Mouse (Mus musculus) intestine, embryonic 15.5 days (tissue): ENCODE measurements around the gene Ces1b. TPM values are rescaled to one million over a fixed set of nuclear protein-coding genes. Genes with fewer than 3 reads are reported as not detected.

Experiments
- ATAC-seq: fragments of 200-750 bp; cut with Nextera tagmentation; 2 replicates; pipeline ENCODE4 v1.8.0; 2017; ENCODE audit warnings: moderate TSS enrichment, moderate library complexity
- H3K27ac ChIP-seq: fragments of 300-500 bp; sonication (generic); 2 replicates; pipeline ENCODE4 v1.5.1; 2015; ENCODE audit warnings: mild to moderate bottlenecking, inconsistent platforms
- H3K27me3 ChIP-seq: fragments of 300-500 bp; sonication (generic); replicated peaks from 2 replicates; pipeline ENCODE4 v1.6.1; 2015; ENCODE audit warnings: inconsistent platforms
- H3K36me3 ChIP-seq: fragments of 300-500 bp; sonication (generic); 2 replicates; pipeline ENCODE4 v1.6.1; 2015; ENCODE audit warnings: inconsistent platforms
- H3K4me1 ChIP-seq: fragments of 300-500 bp; sonication (generic); replicated peaks from 2 replicates; pipeline ENCODE4 v1.6.1; 2015; ENCODE audit warnings: inconsistent platforms
- H3K4me2 ChIP-seq: fragments of 300-500 bp; sonication (generic); replicated peaks from 2 replicates; pipeline ENCODE4 v1.6.1; 2015; ENCODE audit warnings: mild to moderate bottlenecking, inconsistent platforms
- H3K4me3 ChIP-seq: fragments of 300-500 bp; sonication (generic); replicated peaks from 2 replicates; pipeline ENCODE4 v1.5.1; 2015; ENCODE audit warnings: inconsistent platforms
- H3K9ac ChIP-seq: fragments of 300-500 bp; sonication (generic); 2 replicates; pipeline ENCODE4 v1.6.1; 2015; ENCODE audit warnings: inconsistent platforms
- H3K9me3 ChIP-seq: fragments of 300-500 bp; sonication (generic); 2 replicates; pipeline ENCODE4 v1.6.1; 2016; ENCODE audit warnings: inconsistent platforms
- WGBS: fragments of 180-500 bp; shearing (Covaris S2); methylation state at CpG from one replicate; pipeline ENCODE4 v1.1.7; 2015; 5-methylcytosine and 5-hydroxymethylcytosine counted together
- polyA plus RNA-seq: library from polyadenylated mRNA; unstranded; fragments of >200 nt; fragmentation: Nextera tagmentation; extraction: Ambion mirVana; gene quantifications from 2 replicates; pipeline ENCODE4 v1.2.1, GENCODE M21; 2015

Ces1b gene
- polyA plus RNA-seq: 0.14 and 0.16 TPM in 2 replicates

GRCm38 (mm10) chr8:93079887-93080286, at the start of gene Ces1b:
Gene Ces1b, minus strand, starts transcription at chr8:93080017.
- 0 out of 2 replicates have a peak, but pooled peaks have one; percentile 25 for ATAC-seq

GRCm38 (mm10) chr8:93126476-93126875, 46.7 kb upstream of the Ces1b start:
- no peak overlapping the region for H3K27ac ChIP-seq
- H3K36me3 ChIP-seq: no peaks in the 10 kb centered on the region
- H3K4me3 ChIP-seq: no peak overlapping the region
- no peaks in the 10 kb centered on the region for H3K4me1 ChIP-seq
- no peak for ATAC-seq
- 63% methylated on average over 2 of the region's 2 CpGs for WGBS
- no peaks in the 10 kb centered on the region for H3K9me3 ChIP-seq
- no peak overlapping the region for H3K4me2 ChIP-seq
- no peak overlapping the region for H3K9ac ChIP-seq
- no peaks in the 10 kb centered on the region for H3K27me3 ChIP-seq

More at GRCm38 (mm10) chr8:93079887-93080286, at the start of gene Ces1b:
- WGBS: 56% methylated on average over 2 of the region's 2 CpGs
- H3K36me3 ChIP-seq: no peaks in the 10 kb centered on the region
- no peaks in the 10 kb centered on the region for H3K27me3 ChIP-seq
- no peak within 1 kb of the TSS for H3K4me2 ChIP-seq
- H3K4me1 ChIP-seq: no peaks in the 10 kb centered on the region
- no peak within 1 kb of the TSS for H3K27ac ChIP-seq
- H3K9me3 ChIP-seq: no peaks in the 10 kb centered on the region
- no peak within 1 kb of the TSS for H3K9ac ChIP-seq
- H3K4me3 ChIP-seq: no peak within 1 kb of the TSS

- Histone ChIP-seq H3K9ac (no peak overlapping the region), H3K4me3 (no peak overlapping the region), H3K9me3 (no peaks in the 10 kb centered on the region), H3K4me1 (no peaks in the 10 kb centered on the region), H3K4me2 (no peak overlapping the region), H3K27me3 (no peaks in the 10 kb centered on the region), H3K27ac (no peak overlapping the region), H3K36me3 (no peaks in the 10 kb centered on the region)
- 80% methylated on average over 1 of the region's 1 CpGs for WGBS
- ATAC-seq: no peak
Observed at GRCm38 (mm10) chr8:93122005-93122404, 42.2 kb upstream of the Ces1b start.

GRCm38 (mm10) chr8:93095376-93095775, 15.6 kb upstream of the Ces1b start:
- H3K27ac ChIP-seq: no peak overlapping the region
- no peak overlapping the region for H3K9ac ChIP-seq
- no peaks in the 10 kb centered on the region for H3K36me3 ChIP-seq
- H3K9me3 ChIP-seq: no peaks in the 10 kb centered on the region
- H3K4me3 ChIP-seq: no peak overlapping the region
- H3K27me3 ChIP-seq: no peaks in the 10 kb centered on the region
- no peak for ATAC-seq
- no peak overlapping the region for H3K4me2 ChIP-seq
- H3K4me1 ChIP-seq: no peaks in the 10 kb centered on the region

DNA sequence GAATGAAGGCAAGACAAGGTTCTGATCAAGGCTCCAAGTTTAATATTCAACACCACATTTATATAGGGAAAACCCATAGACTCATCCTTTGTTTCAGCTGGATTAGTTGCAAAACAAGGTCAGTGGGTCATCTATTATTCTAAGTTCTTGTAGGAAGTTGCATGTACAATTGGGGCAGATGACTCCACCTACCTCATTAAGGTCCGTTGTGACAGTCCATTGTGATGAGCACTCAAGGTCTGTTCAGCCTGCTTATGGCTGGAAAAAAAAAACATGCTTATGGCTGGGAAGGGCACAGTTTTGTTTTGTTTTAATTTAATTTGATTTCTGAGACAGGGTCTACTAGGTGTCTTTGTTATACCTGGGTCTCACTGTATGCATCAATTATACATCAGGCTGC, 11.5 kb upstream of the Ces1b start:
- Histone ChIP-seq H3K9ac (no peak overlapping the region), H3K27me3 (no peaks in the 10 kb centered on the region), H3K4me3 (no peak overlapping the region), H3K27ac (no peak overlapping the region), H3K4me1 (no peaks in the 10 kb centered on the region), H3K4me2 (no peak overlapping the region), H3K9me3 (no peaks in the 10 kb centered on the region), H3K36me3 (no peaks in the 10 kb centered on the region)
- ATAC-seq: no peak
- 53% methylated on average over 1 of the region's 1 CpGs for WGBS

- ATAC-seq: peak; percentile 67; the same call in 1 of the 2 replicates
- 6% methylated on average over 2 of the region's 2 CpGs for WGBS
Observed at GRCm38 (mm10) chr8:93088686-93089122, 8.9 kb upstream of the Ces1b start.

DNA sequence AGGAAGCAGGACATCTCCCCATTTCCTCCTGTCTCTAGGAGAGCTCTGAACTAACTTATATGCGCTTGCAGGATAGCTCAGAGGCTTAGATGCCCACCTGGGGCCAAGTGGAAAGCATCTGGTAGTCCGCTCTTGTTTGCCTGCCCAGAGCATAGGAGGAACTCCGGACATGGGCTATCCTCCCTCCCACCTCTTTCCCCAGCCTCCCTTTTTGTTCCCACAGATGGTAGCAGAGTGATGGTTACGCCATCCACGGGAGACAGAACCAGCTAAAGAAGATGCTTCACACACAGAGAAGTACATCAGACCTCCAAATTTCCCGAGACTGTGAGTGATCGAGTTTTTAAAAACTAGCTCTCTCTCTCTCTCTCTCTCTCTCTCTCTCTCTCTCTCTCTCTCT, 8.4 kb upstream of the Ces1b start:
- no peak overlapping the region for H3K4me3 ChIP-seq
- no peaks in the 10 kb centered on the region for H3K4me1 ChIP-seq
- peak overlapping the region; percentile 25 for H3K4me2 ChIP-seq
- no peaks in the 10 kb centered on the region for H3K27me3 ChIP-seq
- WGBS: 20% methylated on average over 7 of the region's 7 CpGs
- H3K9ac ChIP-seq: no peak overlapping the region
- H3K27ac ChIP-seq: no peak overlapping the region
- no peak for ATAC-seq
- no peaks in the 10 kb centered on the region for H3K9me3 ChIP-seq
- no peaks in the 10 kb centered on the region for H3K36me3 ChIP-seq

More at GRCm38 (mm10) chr8:93088686-93089122, 8.9 kb upstream of the Ces1b start:
- H3K9ac ChIP-seq: no peak overlapping the region
- no peaks in the 10 kb centered on the region for H3K9me3 ChIP-seq
- H3K4me1 ChIP-seq: no peaks in the 10 kb centered on the region
- H3K27ac ChIP-seq: no peak overlapping the region
- H3K4me3 ChIP-seq: no peak overlapping the region
- no peaks in the 10 kb centered on the region for H3K36me3 ChIP-seq
- no peak overlapping the region; the same call in 1 of the 2 replicates for H3K4me2 ChIP-seq
- H3K27me3 ChIP-seq: no peaks in the 10 kb centered on the region

GRCm38 (mm10) chr8:93075251-93075650, 4.6 kb downstream of the Ces1b start:
- no peak overlapping the region for H3K4me2 ChIP-seq
- H3K4me1 ChIP-seq: no peaks in the 10 kb centered on the region
- H3K27ac ChIP-seq: no peak overlapping the region
- H3K27me3 ChIP-seq: no peaks in the 10 kb centered on the region
- no peaks in the 10 kb centered on the region for H3K9me3 ChIP-seq
- WGBS: 90% methylated on average over 4 of the region's 4 CpGs
- no peaks in the 10 kb centered on the region for H3K36me3 ChIP-seq
- ATAC-seq: no peak
- no peak overlapping the region for H3K9ac ChIP-seq
- no peak overlapping the region for H3K4me3 ChIP-seq

- WGBS: 56% methylated on average over 3 of the region's 3 CpGs
- no peak overlapping the region for H3K9ac ChIP-seq
- H3K4me2 ChIP-seq: no peak overlapping the region
- H3K36me3 ChIP-seq: no peaks in the 10 kb centered on the region
- no peak overlapping the region for H3K4me3 ChIP-seq
- H3K9me3 ChIP-seq: no peaks in the 10 kb centered on the region
- H3K4me1 ChIP-seq: no peaks in the 10 kb centered on the region
- H3K27ac ChIP-seq: no peak overlapping the region
- ATAC-seq: no peak
- no peaks in the 10 kb centered on the region for H3K27me3 ChIP-seq
Observed at GRCm38 (mm10) chr8:93063416-93064117, 16.2 kb downstream of the Ces1b start.

DNA sequence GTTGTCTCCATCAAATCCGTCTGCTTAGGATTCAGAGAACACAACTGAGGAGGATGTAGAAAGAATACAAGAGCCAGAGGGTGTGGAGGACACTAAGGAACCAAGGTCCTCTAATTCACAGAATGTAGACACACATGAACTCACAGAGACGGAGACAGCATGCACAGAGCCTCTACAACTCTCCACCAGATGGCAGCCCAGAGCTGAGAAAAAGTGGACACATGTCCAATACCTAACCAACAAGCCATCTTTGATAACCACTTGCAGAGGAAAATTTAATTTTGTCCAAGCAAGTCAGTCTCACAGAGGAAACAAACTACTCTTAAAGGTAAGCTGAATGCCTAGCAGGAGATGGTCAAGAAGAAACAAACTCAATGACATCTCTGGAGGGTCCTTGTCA, 20.6 kb downstream of the Ces1b start:
- no peaks in the 10 kb centered on the region for H3K27me3 ChIP-seq
- ATAC-seq: no peak
- H3K36me3 ChIP-seq: no peaks in the 10 kb centered on the region
- 10% methylated on average over 2 of the region's 2 CpGs for WGBS
- no peaks in the 10 kb centered on the region for H3K9me3 ChIP-seq
- H3K4me2 ChIP-seq: no peak overlapping the region
- H3K27ac ChIP-seq: no peak overlapping the region
- H3K4me1 ChIP-seq: no peaks in the 10 kb centered on the region
- H3K4me3 ChIP-seq: no peak overlapping the region
- H3K9ac ChIP-seq: no peak overlapping the region

DNA sequence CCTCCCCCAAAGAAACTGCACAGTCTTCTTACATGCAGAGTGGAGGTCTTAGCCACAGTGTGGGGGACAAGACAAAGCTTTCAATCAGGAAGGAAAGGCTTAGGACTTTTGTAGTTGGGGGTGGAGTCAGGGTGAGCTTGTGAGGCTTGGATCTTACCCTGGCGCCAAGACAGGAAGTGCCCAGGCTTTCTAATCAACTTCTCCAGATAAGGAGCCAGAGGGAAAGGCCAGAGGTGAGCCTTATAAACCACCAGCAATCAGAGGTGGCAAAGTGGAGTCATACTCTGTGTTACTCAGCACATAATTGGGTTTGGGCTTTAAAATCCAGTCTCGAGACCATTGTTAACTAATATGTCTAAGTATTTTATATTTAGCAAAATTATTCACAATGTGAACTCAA, 24.6 kb downstream of the Ces1b start:
- 40% methylated on average over 2 of the region's 2 CpGs for WGBS
- no peak; the same call in 1 of the 2 replicates for ATAC-seq

DNA sequence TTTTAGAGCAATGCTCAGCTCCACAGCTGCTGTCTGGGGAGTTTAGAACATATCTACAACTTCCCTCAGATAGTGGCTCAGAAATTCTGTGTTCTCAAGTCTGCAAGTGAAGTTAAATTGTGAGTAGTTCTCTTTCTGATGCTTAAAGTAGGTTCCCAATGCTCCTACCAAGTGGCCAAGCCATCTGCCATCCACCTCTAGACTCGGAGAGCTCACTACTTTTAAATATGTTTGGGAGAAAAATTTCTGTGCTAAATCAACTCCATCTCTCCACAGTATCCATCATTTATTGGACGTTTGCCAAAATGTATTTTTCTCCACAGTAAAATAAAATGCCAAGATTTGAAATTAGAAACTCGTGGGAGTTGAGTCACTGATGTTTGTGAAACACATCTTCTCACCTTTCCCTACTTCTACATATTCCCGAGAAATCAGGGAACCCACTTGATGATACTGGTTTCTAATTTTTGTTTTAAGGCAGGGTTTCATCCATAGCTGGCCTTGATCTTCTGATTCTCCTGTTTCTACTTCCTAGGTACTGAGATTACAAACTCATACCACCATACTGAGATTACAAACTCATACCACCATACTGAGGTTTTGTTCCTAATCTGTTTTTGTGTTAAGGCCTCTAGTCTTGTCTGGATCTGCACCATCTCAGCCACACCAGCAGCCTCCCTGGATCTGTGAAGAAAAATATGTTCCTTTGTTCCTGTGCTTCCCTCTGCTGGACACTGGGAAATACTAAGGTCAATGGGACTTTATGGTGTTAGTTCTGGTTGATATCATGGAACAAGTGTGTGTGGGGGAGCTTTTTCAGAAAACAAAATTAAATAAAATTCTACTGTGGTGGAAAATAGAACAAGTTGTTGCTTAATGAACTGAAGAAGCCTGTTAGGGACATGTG, 31.1 kb downstream of the Ces1b start:
- no peak overlapping the region for H3K4me3 ChIP-seq
- no peak overlapping the region for H3K4me2 ChIP-seq
- ATAC-seq: no peak
- no peaks in the 10 kb centered on the region for H3K27me3 ChIP-seq
- no peak overlapping the region for H3K9ac ChIP-seq
- H3K4me1 ChIP-seq: no peaks in the 10 kb centered on the region
- 48% methylated on average over 4 of the region's 4 CpGs for whole genome bisulfite sequencing
- H3K9me3 ChIP-seq: no peaks in the 10 kb centered on the region
- no peaks in the 10 kb centered on the region for H3K36me3 ChIP-seq
- H3K27ac ChIP-seq: no peak overlapping the region

More for the DNA sequence above, 24.6 kb downstream of the Ces1b start:
- no peak overlapping the region for H3K9ac ChIP-seq
- H3K4me2 ChIP-seq: no peak overlapping the region
- H3K36me3 ChIP-seq: no peaks in the 10 kb centered on the region
- no peaks in the 10 kb centered on the region for H3K4me1 ChIP-seq
- H3K4me3 ChIP-seq: no peak overlapping the region
- H3K9me3 ChIP-seq: no peaks in the 10 kb centered on the region
- H3K27ac ChIP-seq: no peak overlapping the region
- no peaks in the 10 kb centered on the region for H3K27me3 ChIP-seq
